Mouse (Mus musculus) CH12.LX (cell line): ENCODE measurements at regions not wholly inside any gene's neighbourhood (a gene's known extent, or its start where the extent isn't known, plus 50 kb on each side); places are given as distances from the start of the nearest gene placed in this dataset.

Experiments
- CTCF ChIP-seq, 2 experiments: IDR thresholded peaks in 1 of 2; conservative IDR thresholded peaks in 1 of 2; 2 replicates each; pipeline ENCODE4 v1.5.1; 2011 to 2012; ENCODE audit warnings: low read depth in 2 of 2, low read length in 2 of 2, improper control_type of control experiment in 1 of 2, inconsistent platforms in 1 of 2, mild to moderate bottlenecking in 1 of 2, moderate library complexity in 1 of 2
- E2F4 ChIP-seq: IDR thresholded peaks from 2 replicates; pipeline ENCODE4 v1.6.1; 2011; ENCODE audit warnings: low read depth, low read length, improper control_type of control experiment; ENCODE audit not compliant: insufficient replicate concordance
- ELF1 ChIP-seq: IDR thresholded peaks from 2 replicates; pipeline ENCODE4 v1.6.1; 2014; ENCODE audit warnings: low read depth, mild to moderate bottlenecking, inconsistent platforms, low read length, improper control_type of control experiment
- GABPA ChIP-seq: IDR thresholded peaks from 2 replicates; pipeline ENCODE4 v1.6.1; 2012; ENCODE audit warnings: low read depth, low read length, improper control_type of control experiment, inconsistent platforms; ENCODE audit not compliant: insufficient replicate concordance
- HCFC1 ChIP-seq: IDR thresholded peaks from 2 replicates; pipeline ENCODE4 v1.6.1; 2012; ENCODE audit warnings: low read depth, mild to moderate bottlenecking, inconsistent platforms, low read length, improper control_type of control experiment
- MAX ChIP-seq: IDR thresholded peaks from 2 replicates; pipeline ENCODE4 v1.6.1; 2011; ENCODE audit warnings: low read length, improper control_type of control experiment
- NRF1 ChIP-seq: IDR thresholded peaks from 2 replicates; pipeline ENCODE4 v1.6.1; 2014; ENCODE audit warnings: low read depth, mild to moderate bottlenecking, inconsistent platforms, low read length, improper control_type of control experiment, moderate library complexity
- POLR2AphosphoS2 ChIP-seq: IDR thresholded peaks from 2 replicates; pipeline ENCODE4 v1.6.1; 2011; ENCODE audit warnings: low read depth, low read length, improper control_type of control experiment
- ZC3H11A ChIP-seq: IDR thresholded peaks from 2 replicates; pipeline ENCODE4 v1.6.1; 2012; ENCODE audit warnings: low read depth, mild to moderate bottlenecking, inconsistent platforms, low read length, improper control_type of control experiment

DNA sequence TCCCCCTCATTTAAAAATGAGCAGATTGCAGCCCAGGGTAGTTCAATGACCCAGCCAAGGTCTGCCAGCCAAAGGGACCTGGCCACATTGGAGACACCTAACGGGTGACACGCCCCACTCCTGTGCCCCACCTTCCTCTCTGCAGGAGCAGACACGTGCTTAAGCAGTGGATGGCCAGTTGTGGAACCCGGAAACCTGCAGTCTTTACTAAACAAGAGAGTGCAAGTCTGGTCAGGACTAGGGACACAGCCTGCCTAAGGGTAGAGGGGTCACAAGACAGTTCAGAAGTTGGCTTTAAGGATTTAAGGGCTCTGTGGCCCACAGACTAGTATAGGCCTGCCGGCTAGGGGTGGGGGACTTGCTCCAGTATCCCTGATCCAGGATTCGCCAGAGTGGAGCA, 179.2 kb upstream of the Gm4791 start:
- TF ChIP-seq ZC3H11A, result no peak
- no peak for TF ChIP-seq POLR2AphosphoS2
- no peak for TF ChIP-seq CTCF (conservative IDR thresholded peaks at IDR 0.05 in 1 of 2, IDR thresholded peaks at IDR 0.05 in 1 of 2; ENCODE audit: low read depth in 2 of 2, low read length in 2 of 2)
- TF ChIP-seq ELF1, result no peak
- no peak for TF ChIP-seq E2F4
- no peak for TF ChIP-seq GABPA
- TF ChIP-seq HCFC1, result no peak
- no peak for TF ChIP-seq MAX
- TF ChIP-seq NRF1, result no peak
